Mouse (Mus musculus): ENCODE measurements around the gene Prr15. TPM values are rescaled to one million over a fixed set of nuclear protein-coding genes. Genes with fewer than 3 reads are reported as not detected.

The Prr15 gene
- polyA plus RNA-seq, 1 experiment from 2014 or later: 12.3 TPM

GRCm38 (mm10) chr6:54305777-54306176, 19.9 kb upstream of the Prr15 start:
- H3K36me3 ChIP-seq (ENCODE audit: insufficient read depth, low read length): no peaks in the 10 kb centered on the region
- no peak overlapping the region for H3K9ac ChIP-seq (ENCODE audit: low read depth, low read length)
- H3K4me3 ChIP-seq (replicated peaks; ENCODE audit: low read depth, low read length): no peak overlapping the region
- no peak overlapping the region for H3K27ac ChIP-seq
- 86% methylated on average over 1 of the region's 1 CpGs for WGBS
- ATAC-seq (replicated peaks; ENCODE audit: low FRiP score, low read depth): no peak
- no peak for DNase-seq (ENCODE audit: low spot score)
- H3K27me3 ChIP-seq (ENCODE audit: insufficient read depth, low read length): no peaks in the 10 kb centered on the region
- no peaks in the 10 kb centered on the region for H3K9me3 ChIP-seq (replicated peaks; ENCODE audit: low read length)
- no peak overlapping the region for H3K4me2 ChIP-seq (ENCODE audit: low read length)
- no peaks in the 10 kb centered on the region for H3K4me1 ChIP-seq (replicated peaks; ENCODE audit: insufficient read depth, low read length)
- no peak for TF ChIP-seq CTCF (IDR thresholded peaks at IDR 0.05; ENCODE audit: low read depth)

DNA sequence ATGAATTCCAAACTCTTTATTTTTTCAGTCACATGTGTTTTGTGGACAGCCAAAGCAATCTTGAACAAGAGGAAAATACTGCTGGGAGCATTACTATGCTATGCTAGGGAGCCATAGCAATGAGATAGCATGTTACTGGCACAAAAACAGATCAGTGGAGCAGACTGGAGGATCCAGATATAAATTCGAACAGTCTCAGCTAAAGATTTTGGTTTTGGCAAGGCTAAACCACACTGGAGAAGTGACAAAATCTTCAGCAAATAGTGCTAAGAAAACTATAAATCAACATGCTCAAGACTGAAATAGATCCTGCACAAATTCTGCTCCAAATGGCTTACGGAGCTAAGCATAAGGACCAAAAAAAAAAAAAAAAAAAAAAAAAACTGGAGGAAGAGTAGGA, 12.6 kb upstream of the Prr15 start:
- Histone ChIP-seq H3K4me2 (ENCODE audit: low read length) (no peak overlapping the region), H3K27ac (no peak overlapping the region), H3K27me3 (ENCODE audit: insufficient read depth, low read length) (no peaks in the 10 kb centered on the region), H3K9me3 (replicated peaks; ENCODE audit: low read length) (no peaks in the 10 kb centered on the region), H3K4me3 (replicated peaks; ENCODE audit: low read depth, low read length) (no peak overlapping the region), H3K36me3 (ENCODE audit: insufficient read depth, low read length) (no peaks in the 10 kb centered on the region), H3K4me1 (replicated peaks; ENCODE audit: insufficient read depth, low read length) (no peaks in the 10 kb centered on the region), H3K9ac (ENCODE audit: low read depth, low read length) (no peak overlapping the region)
- no peak for DNase-seq (ENCODE audit: low spot score)
- WGBS: 75% methylated on average over 2 of the region's 2 CpGs
- ATAC-seq (replicated peaks; ENCODE audit: low FRiP score, low read depth): no peak
- no peak for TF ChIP-seq CTCF (IDR thresholded peaks at IDR 0.05; ENCODE audit: low read depth)

DNA sequence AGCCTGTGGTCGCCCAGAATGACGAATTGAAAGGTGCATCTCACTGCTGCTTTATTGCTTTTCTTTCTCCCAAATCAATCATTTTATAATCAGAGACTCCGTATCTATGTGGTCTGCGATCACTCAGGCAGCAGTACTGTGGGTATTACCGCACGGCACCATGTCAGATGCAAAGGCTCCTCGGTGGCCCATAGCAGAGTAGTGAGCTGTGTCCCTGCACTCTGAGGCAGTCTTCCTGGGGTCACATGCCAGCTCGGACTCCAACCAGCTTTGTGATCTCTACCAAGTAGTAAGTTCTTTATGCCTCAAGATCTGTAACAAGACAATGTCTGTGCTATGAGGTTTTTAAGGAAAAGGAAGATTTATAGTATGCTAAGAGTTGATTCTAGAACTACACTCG, 7.0 kb upstream of the Prr15 start:
- no peak for ATAC-seq (replicated peaks; ENCODE audit: low FRiP score, low read depth)
- H3K9me3 ChIP-seq (replicated peaks; ENCODE audit: low read length): no peaks in the 10 kb centered on the region
- H3K4me3 ChIP-seq (replicated peaks; ENCODE audit: low read depth, low read length): no peak overlapping the region
- H3K4me2 ChIP-seq (ENCODE audit: low read length): no peak overlapping the region
- H3K27ac ChIP-seq: no peak overlapping the region
- H3K4me1 ChIP-seq (replicated peaks; ENCODE audit: insufficient read depth, low read length): 0 out of 2 replicates have a peak, but pooled peaks cover 6% of the 10 kb centered on the region
- no peak for DNase-seq (ENCODE audit: low spot score)
- no peaks in the 10 kb centered on the region for H3K36me3 ChIP-seq (ENCODE audit: insufficient read depth, low read length)
- H3K27me3 ChIP-seq (ENCODE audit: insufficient read depth, low read length): no peaks in the 10 kb centered on the region
- no peak for TF ChIP-seq CTCF (IDR thresholded peaks at IDR 0.05; ENCODE audit: low read depth)
- WGBS: 74% methylated on average over 9 of the region's 9 CpGs
- H3K9ac ChIP-seq (ENCODE audit: low read depth, low read length): no peak overlapping the region

GRCm38 (mm10) chr6:54319198-54319597, 6.4 kb upstream of the Prr15 start:
- 55% methylated on average over 3 of the region's 3 CpGs for WGBS
- TF ChIP-seq CTCF (IDR thresholded peaks at IDR 0.05; ENCODE audit: low read depth): no peak
- Histone ChIP-seq H3K4me2 (ENCODE audit: low read length) (no peak overlapping the region), H3K9me3 (replicated peaks; ENCODE audit: low read length) (no peaks in the 10 kb centered on the region), H3K4me3 (replicated peaks; ENCODE audit: low read depth, low read length) (no peak overlapping the region), H3K4me1 (replicated peaks; ENCODE audit: insufficient read depth, low read length) (0 out of 2 replicates have a peak, but pooled peaks cover 6% of the 10 kb centered on the region), H3K36me3 (ENCODE audit: insufficient read depth, low read length) (no peaks in the 10 kb centered on the region), H3K27me3 (ENCODE audit: insufficient read depth, low read length) (no peaks in the 10 kb centered on the region), H3K9ac (ENCODE audit: low read depth, low read length) (no peak overlapping the region), H3K27ac (no peak overlapping the region)
- DNase-seq (ENCODE audit: low spot score) (peak; percentile 45), ATAC-seq (replicated peaks; ENCODE audit: low FRiP score, low read depth) (peak; percentile 82)

DNA sequence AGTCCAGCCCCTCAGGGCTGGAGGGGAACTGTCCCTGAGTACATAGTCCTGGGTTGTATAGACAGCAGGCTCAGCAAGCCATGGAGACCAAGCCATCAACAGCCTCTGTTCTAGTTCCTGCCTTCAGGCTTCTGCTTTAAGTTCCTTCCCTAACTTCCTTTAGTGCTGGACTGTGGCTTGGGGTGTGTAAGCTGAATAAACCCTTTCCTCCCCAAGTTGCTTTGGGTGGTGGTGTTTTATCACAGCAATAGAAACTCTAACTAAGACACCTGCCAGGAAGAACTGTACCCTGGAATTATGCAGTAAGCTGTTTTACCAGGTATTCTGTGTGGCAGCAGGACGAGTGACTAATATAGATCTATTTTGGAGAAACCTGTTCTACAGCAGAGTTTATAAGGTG, 5.4 kb upstream of the Prr15 start:
- 54% methylated on average over 1 of the region's 1 CpGs for WGBS
- no peak for ATAC-seq (replicated peaks; ENCODE audit: low FRiP score, low read depth)
- H3K9ac ChIP-seq (ENCODE audit: low read depth, low read length): no peak overlapping the region
- H3K27me3 ChIP-seq (ENCODE audit: insufficient read depth, low read length): no peaks in the 10 kb centered on the region
- no peaks in the 10 kb centered on the region for H3K36me3 ChIP-seq (ENCODE audit: insufficient read depth, low read length)
- H3K4me1 ChIP-seq (replicated peaks; ENCODE audit: insufficient read depth, low read length): 0 out of 2 replicates have a peak, but pooled peaks cover 6% of the 10 kb centered on the region
- no peak overlapping the region for H3K27ac ChIP-seq
- no peaks in the 10 kb centered on the region for H3K9me3 ChIP-seq (replicated peaks; ENCODE audit: low read length)
- H3K4me3 ChIP-seq (replicated peaks; ENCODE audit: low read depth, low read length): no peak overlapping the region
- no peak for DNase-seq (ENCODE audit: low spot score)
- no peak overlapping the region for H3K4me2 ChIP-seq (ENCODE audit: low read length)
- no peak for TF ChIP-seq CTCF (IDR thresholded peaks at IDR 0.05; ENCODE audit: low read depth)

GRCm38 (mm10) chr6:54326671-54327625, 1.3 kb downstream of the Prr15 start:
- TF ChIP-seq CTCF (IDR thresholded peaks at IDR 0.05; ENCODE audit: low read depth): peak; percentile 4; the same call in 1 of the 2 replicates
- Histone ChIP-seq H3K9ac (ENCODE audit: low read depth, low read length) (peak overlapping the region; percentile 61), H3K4me1 (replicated peaks; ENCODE audit: insufficient read depth, low read length) (0 out of 2 replicates have a peak, but pooled peaks cover 3% of the 10 kb centered on the region), H3K4me2 (ENCODE audit: low read length) (peak overlapping the region; percentile 97), H3K9me3 (replicated peaks; ENCODE audit: low read length) (no peaks in the 10 kb centered on the region), H3K36me3 (ENCODE audit: insufficient read depth, low read length) (no peaks in the 10 kb centered on the region), H3K27ac (peak overlapping the region; percentile 68), H3K27me3 (ENCODE audit: insufficient read depth, low read length) (no peaks in the 10 kb centered on the region), H3K4me3 (replicated peaks; ENCODE audit: low read depth, low read length) (peak overlapping the region; percentile 56)
- under 1% methylated on average over 53 of the region's 53 CpGs for WGBS
- ATAC-seq (replicated peaks; ENCODE audit: low FRiP score, low read depth): peak; percentile 91
- DNase-seq (ENCODE audit: low spot score): peak; percentile 69
